Mouse (Mus musculus): ENCODE results near the gene Crabp2. TPM values are rescaled to one million over a fixed set of nuclear protein-coding genes. Genes with fewer than 3 reads are reported as not detected.

Gene Crabp2
- total and polyA plus RNA-seq, 3 experiments: 0.38 to 1.0 TPM; not detected in 1

DNA sequence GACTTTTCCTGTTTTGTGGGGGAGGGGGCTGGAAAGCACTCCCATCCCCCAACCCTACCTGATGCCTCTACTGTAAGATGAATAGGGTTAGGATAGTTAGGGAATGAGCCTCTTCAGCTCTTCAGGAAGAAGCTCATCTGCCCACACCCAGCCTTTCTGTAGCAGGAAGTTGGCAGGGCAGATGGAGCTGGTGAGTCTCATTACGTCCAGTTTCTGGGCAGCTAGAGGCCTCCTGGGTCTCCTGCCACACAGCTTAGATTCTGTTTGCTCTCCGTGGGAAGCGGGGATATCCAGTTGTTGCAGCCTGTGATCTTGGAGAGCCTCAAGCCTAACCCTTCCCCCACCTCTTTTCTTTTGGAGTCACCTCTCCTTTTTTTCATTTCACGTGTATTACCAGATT is 38.6 kb upstream of the Crabp2 start:
- H3K9me3 ChIP-seq (replicated peaks; ENCODE audit: low read length): no peaks in the 10 kb centered on the region
- peak overlapping the region; percentile 31 for H3K9ac ChIP-seq (ENCODE audit: insufficient read depth, low read depth)
- H3K27me3 ChIP-seq (replicated peaks): no peaks in the 10 kb centered on the region
- in situ Hi-C loops (cut with MboI; ENCODE audit: low pct_ligation_motif_present, low pct_unique_long_range_greater_than_20kb, low sequenced_read_pairs) (no loop called here), dilution Hi-C loops (cut with MboI; ENCODE audit: extremely low pct_ligation_motif_present, extremely low pct_unique_long_range_greater_than_20kb, low sequenced_read_pairs) (no loop called here)
- H3K4me1 ChIP-seq (ENCODE audit: control insufficient read depth in 1 of 2, insufficient read depth in 2 of 2): peaks cover 10 to 48% of the 10 kb centered on the region in 2 experiments
- H3K36me3 ChIP-seq (replicated peaks in 1 of 2; ENCODE audit: control insufficient read depth in 1 of 2, insufficient read depth in 1 of 2, low read length in 1 of 2): peaks cover 21 to 41% of the 10 kb centered on the region in 2 experiments
- peak overlapping the region; percentile 30; the same call in 1 of the 2 replicates for H3K27ac ChIP-seq (ENCODE audit: insufficient read depth, low read depth)
- DNase-seq (ENCODE audit: extremely low read depth): no peak
- TF ChIP-seq BHLHE40 (IDR thresholded peaks at IDR 0.05; ENCODE audit: low read depth, low read length): no peak
- TF ChIP-seq CHD2 (IDR thresholded peaks at IDR 0.05; ENCODE audit: low read length): peak; percentile 70; the same call in 1 of the 2 replicates
- peaks cover 68% of the 10 kb centered on the region for H3K79me2 ChIP-seq (replicated peaks; ENCODE audit: control insufficient read depth, extremely low read depth, insufficient read depth, poor library complexity, severe bottlenecking)
- H3K4me3 ChIP-seq (replicated peaks in 1 of 3; ENCODE audit: low read depth in 2 of 3, low read length in 2 of 3, poor library complexity in 1 of 3): peak overlapping the region in 1 of 3 experiments; percentile 23
- peak overlapping the region; percentile 58 for H3K4me2 ChIP-seq (ENCODE audit: insufficient read depth, low read depth, poor library complexity, severe bottlenecking)

DNA sequence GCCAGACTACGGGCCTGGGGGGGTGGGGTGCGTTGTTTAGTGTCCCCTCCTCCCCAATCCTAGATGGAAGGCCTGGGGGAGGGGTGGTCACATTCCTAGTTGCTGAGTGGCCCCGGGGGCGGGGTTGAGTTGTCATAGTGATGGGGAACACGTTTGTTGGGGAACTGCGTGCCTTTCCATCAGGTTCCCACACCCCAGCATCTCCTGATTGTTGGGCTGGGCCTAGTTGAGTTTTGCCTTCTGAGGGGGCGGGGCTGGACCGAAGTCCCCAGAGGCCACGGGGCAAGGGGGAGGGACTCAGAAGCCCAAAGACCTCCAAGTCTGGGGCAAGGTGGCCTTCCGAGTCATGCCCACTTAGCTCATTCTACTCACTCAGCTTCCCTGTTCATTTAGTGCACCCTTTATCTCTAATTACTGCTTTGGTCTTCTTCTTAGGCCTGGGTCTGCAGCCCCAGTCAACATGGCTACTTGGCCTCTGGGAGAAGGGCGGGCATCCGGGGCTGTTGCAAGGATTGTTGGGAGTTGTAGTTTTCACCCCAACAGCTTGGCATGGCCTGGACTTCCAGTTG is 37.8 kb upstream of the Crabp2 start:
- peak; percentile 59 for DNase-seq (ENCODE audit: extremely low read depth)
- Histone ChIP-seq H3K27me3 (replicated peaks) (no peaks in the 10 kb centered on the region), H3K4me1 (ENCODE audit: control insufficient read depth in 1 of 2, insufficient read depth in 2 of 2) (peaks cover 10 to 46% of the 10 kb centered on the region in 2 experiments), H3K4me2 (ENCODE audit: insufficient read depth, low read depth, poor library complexity, severe bottlenecking) (peak overlapping the region; percentile 58), H3K9me3 (replicated peaks; ENCODE audit: low read length) (no peaks in the 10 kb centered on the region), H3K79me2 (replicated peaks; ENCODE audit: control insufficient read depth, extremely low read depth, insufficient read depth, poor library complexity, severe bottlenecking) (peaks cover 68% of the 10 kb centered on the region), H3K4me3 (replicated peaks in 1 of 3; ENCODE audit: low read depth in 2 of 3, low read length in 2 of 3, poor library complexity in 1 of 3) (peak overlapping the region in 2 of 3 experiments; percentile 9 to 25), H3K9ac (ENCODE audit: insufficient read depth, low read depth) (peak overlapping the region; percentile 31), H3K36me3 (replicated peaks in 1 of 2; ENCODE audit: control insufficient read depth in 1 of 2, insufficient read depth in 1 of 2, low read length in 1 of 2) (peaks cover 26 to 48% of the 10 kb centered on the region in 2 experiments), H3K27ac (ENCODE audit: insufficient read depth, low read depth) (peak overlapping the region; percentile 30; the same call in 1 of the 2 replicates)
- in situ Hi-C loops (cut with MboI; ENCODE audit: low pct_ligation_motif_present, low pct_unique_long_range_greater_than_20kb, low sequenced_read_pairs) (no loop called here), dilution Hi-C loops (cut with MboI; ENCODE audit: extremely low pct_ligation_motif_present, extremely low pct_unique_long_range_greater_than_20kb, low sequenced_read_pairs) (no loop called here)
- no peak for TF ChIP-seq MAFK (IDR thresholded peaks at IDR 0.05; ENCODE audit: insufficient replicate concordance, low read length)
- TF ChIP-seq PAX5 (IDR thresholded peaks at IDR 0.05; ENCODE audit: low read length): no peak
- no peak for TF ChIP-seq POLR2AphosphoS2 (IDR thresholded peaks at IDR 0.05; ENCODE audit: low read depth, low read length)
- no peak for TF ChIP-seq CHD1 (IDR thresholded peaks at IDR 0.05; ENCODE audit: low read depth, low read length)
- 0 out of 2 replicates have a peak, but pooled peaks have one; percentile 36 for TF ChIP-seq NRF1 (IDR thresholded peaks at IDR 0.05; ENCODE audit: low read depth, low read length)
- TF ChIP-seq BHLHE40 (IDR thresholded peaks at IDR 0.05; ENCODE audit: low read depth, low read length): no peak
- TF ChIP-seq HCFC1 (IDR thresholded peaks at IDR 0.05; ENCODE audit: low read depth, low read length): peak; percentile 90
- no peak for TF ChIP-seq EP300 (IDR thresholded peaks at IDR 0.05; ENCODE audit: low read length)
- no peak for TF ChIP-seq RAD21 (IDR thresholded peaks at IDR 0.05; ENCODE audit: low read depth, low read length)
- TF ChIP-seq MXI1 (IDR thresholded peaks at IDR 0.05; ENCODE audit: low read depth, low read length): no peak
- TF ChIP-seq GABPA (IDR thresholded peaks at IDR 0.05; ENCODE audit: insufficient replicate concordance, low read depth, low read length): no peak
- TF ChIP-seq UBTF (IDR thresholded peaks at IDR 0.05; ENCODE audit: low read depth, low read length): no peak
- peak; percentile 64; the same call in 1 of the 2 replicates for TF ChIP-seq KAT2A (IDR thresholded peaks at IDR 0.05; ENCODE audit: insufficient replicate concordance, low read length)
- TF ChIP-seq CHD2 (IDR thresholded peaks at IDR 0.05; ENCODE audit: low read length): 0 out of 2 replicates have a peak, but pooled peaks have one; percentile 28
- TF ChIP-seq USF2 (conservative IDR thresholded peaks at IDR 0.05; ENCODE audit: low read depth, low read length): no peak
- no peak for TF ChIP-seq MEF2A (IDR thresholded peaks at IDR 0.05; ENCODE audit: borderline replicate concordance, low read depth, low read length)
